Mouse (Mus musculus) neutrophil, adult 5-6 weeks (primary cell): ENCODE results near the gene Phc3. TPM values are rescaled to one million over a fixed set of nuclear protein-coding genes. Genes with fewer than 3 reads are reported as not detected.

Experiments
- ATAC-seq: fragments of 151-379, 151-347 bp; 2 replicates; pipeline ENCODE4 v1.8.0; 2017; ENCODE audit warnings: mild to moderate bottlenecking, moderate TSS enrichment; ENCODE audit not compliant: insufficient number of reproducible peaks, poor library complexity, low FRiP score, severe bottlenecking; ENCODE audit errors: extremely low read depth
- total RNA-seq: library from RNA; stranded (forward); fragments of 200-1000 nt; gene quantifications from 2 replicates; pipeline ENCODE4 v1.2.3, GENCODE M21; 2017

The Phc3 gene
- total RNA-seq, 1 experiment from 2014 or later = 47.6 TPM

DNA sequence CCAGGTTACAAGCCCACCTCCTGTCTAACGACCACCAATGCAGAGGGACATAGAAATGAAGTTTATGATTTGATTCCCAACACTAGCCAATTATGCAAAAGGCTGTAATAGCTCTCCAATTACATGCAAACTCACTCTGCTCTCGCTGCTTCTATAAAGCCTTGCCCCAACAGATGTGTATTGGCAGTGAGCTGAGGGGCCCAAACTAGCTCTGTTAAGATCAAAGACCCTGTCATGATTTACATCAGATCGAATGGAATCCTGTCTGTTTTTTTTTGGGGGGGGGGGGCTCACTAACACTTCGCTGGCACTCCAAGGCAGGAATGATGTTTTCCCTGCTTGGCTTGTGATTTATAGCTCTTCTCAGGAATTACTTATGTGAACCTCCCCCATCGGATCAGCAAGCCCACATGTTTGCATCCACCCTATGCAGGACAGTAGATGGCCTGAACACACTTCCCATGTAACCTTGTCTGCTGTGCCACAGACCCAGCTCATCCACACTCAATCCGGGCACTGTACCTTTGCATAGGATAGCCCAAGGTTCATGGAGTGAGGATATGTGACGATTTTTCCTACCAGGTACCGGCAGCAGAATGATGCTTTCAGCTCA lies 13.8 kb upstream of the Phc3 start:
- no peak for ATAC-seq

DNA sequence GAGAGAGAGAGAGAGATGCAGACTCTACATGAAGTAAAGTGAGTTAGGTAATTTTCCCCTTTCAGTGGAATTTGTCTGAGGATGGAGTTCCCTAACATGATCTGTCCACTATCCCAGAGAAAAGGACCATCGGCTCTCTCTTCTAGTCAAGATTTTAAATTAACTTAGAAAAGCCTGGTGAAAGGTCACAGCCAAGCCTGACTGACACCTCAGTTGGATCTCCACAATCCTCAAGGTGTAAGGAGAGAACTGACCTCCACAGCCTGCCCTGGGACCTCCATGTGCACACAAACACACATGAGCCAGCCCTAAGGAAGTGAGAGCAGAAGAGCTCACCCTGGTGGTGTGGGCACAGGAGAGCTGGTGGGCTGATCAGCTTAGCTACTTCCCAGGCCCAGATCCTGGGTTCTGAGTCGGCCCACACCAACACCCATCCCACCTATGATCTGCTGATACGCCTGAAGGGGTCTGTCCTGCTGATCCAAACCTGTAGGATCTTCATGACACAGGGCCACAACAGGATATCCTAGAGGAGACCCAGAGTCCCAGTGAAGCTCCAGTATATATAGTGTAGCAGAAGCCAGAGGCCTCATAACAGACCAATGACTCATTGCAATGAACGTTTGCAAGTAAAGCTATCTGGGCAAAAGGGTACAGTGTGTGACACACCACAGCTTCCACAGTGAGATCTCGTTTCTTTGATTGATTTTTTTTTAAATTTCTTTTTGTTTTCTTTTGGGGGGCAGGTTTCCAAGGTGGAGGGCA lies 12.6 kb upstream of the Phc3 start:
- ATAC-seq = no peak

DNA sequence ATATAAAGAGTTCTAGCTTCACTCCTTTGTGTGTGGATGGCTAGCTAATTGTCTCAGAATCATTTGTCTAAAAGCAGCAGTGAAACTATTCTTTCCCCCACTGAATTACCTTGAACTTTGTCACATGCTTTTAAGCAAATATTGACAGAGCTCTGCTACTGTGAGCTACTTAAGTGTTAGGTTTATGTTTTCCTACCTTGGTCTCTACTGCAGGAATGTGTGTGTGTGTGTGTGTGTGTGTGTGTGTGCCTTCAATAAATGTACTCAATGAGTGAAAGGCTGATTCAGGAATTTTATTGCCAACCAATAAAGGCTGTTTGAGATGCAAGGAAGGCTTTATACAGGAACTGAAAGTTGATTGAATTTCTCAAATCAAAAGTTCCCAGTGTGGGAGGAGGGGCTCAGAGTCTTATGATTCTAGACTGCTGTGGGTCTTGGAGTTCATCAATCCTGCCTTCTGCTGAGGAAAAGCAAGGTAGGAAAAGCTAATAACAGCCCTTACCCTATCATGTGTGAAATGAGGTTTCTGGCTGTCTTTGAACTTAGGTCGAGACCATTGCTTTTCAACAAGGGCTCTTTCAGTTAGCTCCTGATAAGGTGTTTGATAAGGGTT lies 7.9 kb upstream of the Phc3 start:
- no peak for ATAC-seq

DNA sequence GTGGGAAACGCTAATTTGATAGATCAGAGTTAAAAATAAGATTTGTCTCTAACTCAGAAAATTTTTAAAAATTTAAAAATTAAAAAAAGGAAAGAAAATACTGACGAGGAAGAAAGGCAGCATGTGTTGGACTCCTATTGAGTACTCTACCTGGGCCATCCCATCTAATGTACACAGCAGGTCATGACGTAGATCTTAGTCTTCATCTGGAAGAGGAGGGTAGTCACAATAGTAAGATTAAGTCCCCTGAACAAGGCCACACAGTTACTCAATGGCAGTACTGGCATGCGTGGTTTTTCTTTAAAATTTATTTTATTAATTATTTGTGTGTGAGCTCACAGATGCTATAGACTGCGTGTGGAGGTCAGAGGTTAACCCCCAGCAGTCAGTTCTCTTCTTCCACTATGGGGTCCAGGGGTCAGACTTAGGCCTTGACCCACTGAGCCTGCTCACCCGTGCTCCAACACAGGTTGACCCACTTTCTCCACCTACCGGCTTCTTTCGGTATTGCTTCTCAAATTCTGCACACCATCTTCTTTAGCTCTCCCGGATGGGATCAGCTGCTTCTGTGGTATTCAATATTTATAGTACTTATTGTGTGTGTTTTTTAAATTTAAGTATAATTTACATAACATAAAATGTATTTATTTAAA lies 6.0 kb upstream of the Phc3 start:
- peak; percentile 87 for ATAC-seq

DNA sequence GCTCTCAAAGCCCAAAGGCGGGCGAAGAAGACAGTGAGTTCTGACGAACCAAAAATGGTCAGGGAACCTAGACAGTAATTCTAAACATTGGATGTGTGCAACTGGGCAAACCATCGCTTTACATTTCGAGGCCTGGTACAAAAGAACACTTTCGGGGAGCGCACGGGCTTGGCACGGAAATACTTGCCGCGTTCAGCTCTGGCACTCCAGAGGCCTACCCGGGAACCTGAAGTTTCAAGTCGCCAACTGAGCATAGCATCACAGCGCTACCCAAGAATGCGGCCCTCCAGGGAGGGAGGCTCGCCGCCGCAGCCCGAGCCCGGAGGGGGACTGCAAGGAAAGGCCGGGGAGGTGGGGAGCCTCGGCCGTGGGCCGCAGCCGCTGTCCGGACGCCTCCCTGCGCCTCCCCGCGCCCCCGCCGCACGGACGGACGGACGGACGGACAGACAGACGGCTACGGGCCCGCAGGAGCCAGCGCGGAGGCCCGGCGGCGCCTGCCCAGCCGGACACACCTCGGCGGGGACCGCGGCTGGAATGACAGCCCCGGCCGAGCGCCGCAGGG lies 603 bp downstream of the Phc3 start:
- ATAC-seq = peak; percentile 56

DNA sequence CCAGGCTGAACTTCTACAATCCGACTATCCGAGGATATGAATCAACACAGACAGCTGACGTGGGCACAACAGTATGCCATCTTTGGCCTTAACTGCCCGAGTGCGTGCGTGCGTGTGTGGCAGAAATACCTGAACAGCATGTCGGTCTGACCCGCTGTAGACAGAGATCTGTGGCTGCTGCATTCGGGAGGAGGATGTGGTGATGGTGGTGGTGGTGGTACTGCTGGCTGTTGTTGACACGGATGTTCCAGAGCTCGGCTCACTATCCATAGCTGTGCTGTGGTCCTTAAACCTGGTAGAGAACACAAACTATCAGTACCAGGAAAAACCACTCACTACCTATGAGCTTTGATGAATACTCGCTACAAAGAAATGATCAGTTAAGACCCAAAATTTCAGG lies 3.6 kb downstream of the Phc3 start:
- ATAC-seq = no peak

DNA sequence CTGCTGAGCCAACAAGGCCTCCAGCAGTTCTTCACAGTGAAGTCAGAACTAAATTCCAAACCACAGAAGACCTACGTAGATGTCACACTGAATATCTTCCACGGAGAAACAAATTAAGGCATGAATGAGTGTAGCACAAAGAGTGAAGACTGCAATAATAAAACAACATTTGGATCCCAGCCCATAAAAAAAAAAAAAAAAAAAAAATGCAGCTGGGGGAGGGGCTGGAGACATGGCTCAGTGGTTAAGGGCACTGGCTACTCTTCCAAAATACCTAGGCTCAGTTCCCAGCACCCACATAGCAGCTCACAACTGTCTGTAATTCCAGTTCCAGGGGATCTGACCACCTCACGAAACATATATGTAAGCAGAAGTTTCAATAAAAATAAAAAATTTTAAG lies 5.0 kb downstream of the Phc3 start:
- no peak for ATAC-seq

DNA sequence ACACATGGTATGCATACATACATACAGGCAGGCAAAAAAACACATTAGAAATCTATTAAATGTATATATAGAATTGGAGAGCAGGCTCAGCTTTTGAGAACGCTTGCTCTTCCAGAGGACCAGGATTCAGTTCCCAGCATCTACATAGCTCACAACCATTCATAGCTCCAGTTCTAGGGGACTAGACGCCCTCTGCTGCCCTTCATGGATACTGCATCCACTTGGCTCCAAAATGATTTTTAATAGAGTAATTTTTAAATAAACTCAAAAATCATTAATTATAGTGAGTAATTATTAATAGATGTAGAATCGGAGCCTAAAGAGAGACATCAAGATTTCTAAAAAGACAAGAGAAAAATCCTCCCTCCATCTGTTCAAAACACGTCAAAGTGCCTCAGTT lies 6.1 kb downstream of the Phc3 start:
- ATAC-seq = no peak

DNA sequence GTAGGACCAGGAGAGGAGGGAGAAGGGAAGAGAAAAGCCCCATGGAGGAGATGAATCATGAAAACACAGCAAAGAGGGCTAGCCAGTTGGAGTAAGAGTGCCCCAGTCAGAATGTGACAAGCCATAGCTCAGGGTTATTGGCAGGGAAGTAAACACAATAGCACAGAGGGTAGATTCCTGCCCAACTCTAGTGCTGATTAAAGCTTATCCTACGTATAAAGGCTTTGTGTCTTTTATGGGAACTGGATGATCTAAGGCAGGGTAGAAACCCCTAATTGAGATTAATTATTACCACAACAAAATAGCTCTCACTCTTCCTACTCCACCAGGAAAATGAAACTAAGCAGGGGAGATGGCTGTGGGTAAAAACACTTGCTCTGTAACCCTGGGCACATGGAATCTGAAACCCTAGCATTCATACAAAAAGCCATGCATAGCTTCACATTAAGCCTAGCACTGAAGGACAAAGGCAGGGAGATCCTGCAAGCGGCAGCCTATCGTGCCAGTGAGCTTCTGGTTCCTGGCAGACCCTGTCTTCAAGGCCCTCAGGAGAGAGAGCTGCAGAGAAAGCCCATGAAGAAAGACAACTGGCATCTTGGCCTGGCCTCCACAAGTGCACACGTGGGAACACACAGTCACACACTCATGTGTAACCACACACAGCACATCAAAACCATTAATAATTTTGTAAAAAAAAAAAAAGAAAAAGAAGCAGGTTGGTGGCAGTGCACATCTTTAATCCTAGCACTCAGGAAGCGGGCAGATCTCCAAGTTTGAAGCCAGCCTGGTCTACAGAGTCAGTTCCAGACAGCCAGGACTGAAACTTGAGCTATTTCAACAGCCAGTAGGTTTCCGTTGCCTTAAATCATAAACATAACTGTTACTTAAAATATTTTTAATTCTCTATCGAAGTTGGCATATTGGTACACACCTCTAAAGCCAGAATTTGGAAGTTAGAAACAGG lies 9.1 kb downstream of the Phc3 start:
- no peak for ATAC-seq

DNA sequence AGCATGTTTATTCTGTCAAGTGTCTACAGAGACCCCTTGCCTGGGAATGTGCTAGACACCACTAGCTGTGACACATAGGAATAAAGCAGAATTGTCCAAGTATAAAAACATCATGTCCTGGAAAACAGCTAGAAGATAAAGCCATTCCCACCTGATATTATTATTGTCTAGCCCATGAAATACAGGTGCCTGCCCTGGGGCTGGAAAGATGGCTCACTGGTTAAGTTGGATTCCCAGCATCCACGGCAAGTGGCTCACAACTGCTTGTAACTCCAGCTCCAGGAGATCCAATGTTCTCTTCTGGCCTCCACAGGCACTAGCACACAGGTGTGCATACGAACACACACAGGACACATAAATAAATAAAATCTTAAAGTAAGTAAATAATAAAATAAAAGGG lies 10.5 kb downstream of the Phc3 start:
- ATAC-seq = no peak

DNA sequence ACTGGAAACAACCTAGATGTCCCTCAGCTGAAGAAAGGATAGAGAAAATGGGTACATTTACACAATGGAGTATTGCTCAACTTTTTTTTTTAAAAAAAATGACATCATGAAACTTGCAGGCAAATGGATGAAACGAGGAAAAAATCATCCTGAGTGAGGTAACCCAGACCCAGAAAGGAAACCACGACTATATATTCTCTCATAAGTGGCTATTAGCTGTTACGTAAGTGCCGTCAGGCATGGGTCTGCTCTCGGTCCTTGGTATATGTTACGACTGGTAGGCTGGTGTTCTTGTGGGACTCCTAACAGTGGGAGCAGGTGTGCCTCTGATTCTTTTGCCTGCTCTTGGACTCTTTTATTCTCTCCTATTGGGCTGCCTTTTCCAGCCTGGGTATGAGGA lies 12.9 kb downstream of the Phc3 start:
- no peak for ATAC-seq

DNA sequence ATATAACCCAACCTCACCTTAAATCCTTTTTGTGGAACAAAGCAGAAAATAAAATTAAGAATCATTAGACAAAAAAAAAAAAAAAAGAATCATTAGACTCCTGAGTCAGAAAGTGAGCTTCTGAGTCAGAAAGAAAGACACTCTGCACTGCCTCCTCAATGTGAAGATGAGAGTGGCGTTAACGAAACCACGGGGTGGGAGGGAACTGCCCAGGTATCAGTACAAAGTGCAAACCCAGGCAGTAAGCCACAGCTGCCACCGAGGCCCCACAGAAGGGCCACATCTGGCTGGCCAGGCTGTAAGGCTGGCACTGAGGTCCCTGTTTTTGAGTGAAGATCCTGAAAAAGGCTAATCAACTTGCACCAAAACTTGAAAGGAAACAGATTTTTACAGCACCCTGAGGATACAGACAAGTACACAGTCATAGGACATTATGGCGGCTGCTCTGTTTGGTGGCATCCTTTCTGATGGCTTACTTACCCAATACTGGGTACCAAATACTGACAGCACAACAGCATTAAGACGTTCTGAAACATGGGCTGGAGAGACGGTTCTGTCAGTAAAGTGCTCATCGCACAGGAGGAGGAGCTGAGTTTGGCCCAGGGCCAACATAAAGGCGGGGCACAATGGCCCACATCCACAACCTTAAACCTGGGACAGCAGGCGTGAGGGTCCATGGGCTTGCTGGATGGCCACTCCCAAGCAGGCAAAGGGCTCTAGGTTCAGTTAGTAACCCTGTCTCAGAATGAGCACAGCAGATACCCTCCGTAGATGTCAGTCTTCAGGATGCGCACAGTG lies 16.7 kb downstream of the Phc3 start:
- no peak for ATAC-seq

DNA sequence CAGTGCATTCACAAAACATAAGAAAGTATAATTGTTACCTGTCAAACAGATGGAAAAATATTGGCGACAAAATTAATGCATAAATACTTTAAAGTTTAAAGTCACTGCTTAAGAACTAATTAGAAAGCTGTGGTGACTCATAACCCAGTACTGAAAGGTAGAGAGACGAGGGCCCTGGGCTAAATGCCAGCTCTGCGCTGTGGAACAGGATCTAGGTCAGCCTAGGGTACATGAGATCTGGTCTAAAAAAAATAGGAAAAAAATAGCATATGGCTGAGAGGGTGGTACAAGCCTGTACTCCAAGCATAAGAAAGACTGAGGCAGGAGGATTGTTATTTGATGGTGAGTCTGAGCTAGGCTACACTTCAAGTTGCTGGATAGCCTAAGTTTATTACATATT lies 17.6 kb downstream of the Phc3 start:
- no peak for ATAC-seq

DNA sequence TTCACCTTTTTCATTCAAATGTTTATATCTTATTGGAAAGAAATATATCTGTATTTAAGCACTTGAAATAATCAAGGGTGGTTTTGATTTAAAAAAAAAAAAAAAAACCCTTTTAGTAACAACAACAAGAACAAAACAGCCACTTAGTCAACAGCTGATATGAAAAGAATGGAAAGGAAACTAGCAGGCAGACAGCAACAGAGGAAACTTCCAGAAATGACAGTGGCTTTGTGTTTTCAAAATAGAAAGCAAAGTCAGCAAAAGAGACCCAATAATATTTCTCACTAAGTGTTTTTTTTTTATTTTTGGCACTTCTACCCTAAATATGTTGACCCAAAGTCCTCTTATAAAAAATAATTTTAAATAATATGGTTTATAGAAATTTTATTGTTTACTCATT lies 34.8 kb downstream of the Phc3 start:
- ATAC-seq = no peak

DNA sequence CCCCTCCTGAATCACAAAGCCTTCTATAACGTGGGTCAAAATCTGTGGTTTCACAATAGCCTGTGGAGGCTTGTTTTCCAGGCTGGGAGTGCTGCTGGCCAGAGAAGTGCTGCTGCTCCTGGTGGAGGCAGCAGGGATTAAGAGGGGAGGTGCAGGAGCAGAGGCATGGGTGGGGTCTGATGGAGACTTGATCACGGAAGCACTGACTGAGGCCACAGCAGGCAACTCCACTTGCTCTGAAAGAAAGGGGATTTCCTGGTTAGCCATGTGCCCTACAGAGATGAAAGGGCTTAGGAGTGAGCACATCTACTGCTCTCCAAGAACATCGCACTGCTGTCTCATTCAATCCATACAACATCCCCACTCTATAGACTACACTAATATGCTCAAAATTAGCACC lies 39.4 kb downstream of the Phc3 start:
- no peak for ATAC-seq

DNA sequence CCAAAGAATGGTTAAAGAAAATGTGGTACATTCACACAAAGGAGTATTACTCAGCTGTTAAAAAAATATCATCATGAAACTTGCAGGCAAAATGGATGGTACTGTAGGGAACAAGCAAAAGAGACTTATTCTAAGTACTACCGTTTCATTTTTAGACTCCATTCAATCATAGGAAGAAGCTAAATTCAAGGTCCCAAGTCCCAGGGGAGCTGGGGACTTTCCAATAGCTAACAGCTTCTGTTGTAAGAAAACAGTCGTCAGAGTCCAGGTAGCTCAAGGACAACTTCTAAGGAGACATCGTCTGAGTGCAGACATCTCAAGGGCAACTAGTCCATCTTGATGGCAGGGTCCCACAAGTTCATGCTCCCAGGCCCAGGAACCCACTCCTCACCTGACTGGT lies 41.6 kb downstream of the Phc3 start:
- ATAC-seq = no peak

DNA sequence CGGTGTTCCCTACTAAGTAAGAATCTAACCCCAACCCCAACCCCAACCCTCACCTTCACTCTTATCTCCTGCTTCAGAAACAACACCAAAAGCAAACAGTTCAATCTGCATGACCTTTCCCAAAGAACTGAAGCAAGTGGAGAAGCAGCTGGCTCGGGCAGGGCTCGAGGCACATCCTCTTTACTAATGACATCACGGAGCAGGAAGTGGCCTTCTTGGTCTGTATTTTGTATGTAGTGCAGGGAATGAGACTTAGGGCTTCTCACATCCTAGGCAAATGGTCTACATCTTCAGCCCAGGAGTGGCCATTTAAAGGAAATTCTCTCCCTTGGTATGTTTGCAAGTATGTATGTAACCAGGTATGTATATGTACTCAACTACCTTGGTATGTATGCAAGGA lies 52.1 kb downstream of the Phc3 start:
- no peak for ATAC-seq

DNA sequence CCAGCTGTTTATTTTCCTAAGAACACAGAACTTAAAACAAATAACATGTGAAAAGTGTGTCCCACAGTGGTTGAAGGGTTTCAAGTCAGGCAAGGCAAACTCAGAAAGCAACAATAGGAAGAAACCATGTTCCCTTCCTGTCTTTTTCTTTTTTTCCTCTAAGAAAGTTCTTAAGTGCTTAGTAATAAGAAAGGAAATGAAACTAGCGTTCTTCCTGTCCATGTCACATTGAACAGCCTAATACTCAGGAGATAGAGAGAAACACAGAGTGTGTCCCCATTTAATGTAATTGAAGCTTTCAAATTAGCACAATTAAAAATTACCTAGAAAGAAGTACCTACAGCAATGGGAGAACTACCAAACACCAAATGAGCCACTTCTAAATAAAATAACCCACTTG lies 64.6 kb downstream of the Phc3 start:
- ATAC-seq = no peak
